Mouse (Mus musculus) hindbrain, embryonic 14.5 days (tissue): Measurements from ENCODE around the gene Folr1. TPM values are rescaled to one million over a fixed set of nuclear protein-coding genes. Genes with fewer than 3 reads are reported as not detected.

Experiments
- ATAC-seq: fragments of 200-750 bp; cut with Nextera tagmentation; 2 replicates; pipeline ENCODE4 v1.8.0; 2017; ENCODE audit warnings: moderate number of reproducible peaks, mild to moderate bottlenecking, moderate TSS enrichment, moderate library complexity; ENCODE audit not compliant: low FRiP score
- DNase-seq: peaks from one replicate; pipeline ENCODE4 v3.0.0-alpha.2; 2015; ENCODE audit warnings: low spot score
- H3K27ac ChIP-seq: fragments of 300-500 bp; sonication (generic); 2 replicates; pipeline ENCODE4 v1.5.1; 2014; ENCODE audit warnings: mild to moderate bottlenecking, moderate library complexity
- H3K27me3 ChIP-seq: fragments of 300-500 bp; sonication (generic); 2 replicates; pipeline ENCODE4 v1.6.1; 2014; ENCODE audit warnings: mild to moderate bottlenecking, low read length, mixed read lengths; ENCODE audit not compliant: control insufficient read depth, insufficient read depth
- H3K36me3 ChIP-seq: fragments of 300-500 bp; sonication (generic); replicated peaks from 2 replicates; pipeline ENCODE4 v1.6.1; 2014; ENCODE audit not compliant: control insufficient read depth, insufficient read depth
- H3K4me1 ChIP-seq: fragments of 300-500 bp; sonication (generic); replicated peaks from 2 replicates; pipeline ENCODE4 v1.6.1; 2014; ENCODE audit warnings: antibody characterized with exemption, low read length, mixed read lengths; ENCODE audit not compliant: control insufficient read depth, insufficient read depth
- H3K4me2 ChIP-seq: fragments of 300-500 bp; sonication (generic); replicated peaks from 2 replicates; pipeline ENCODE4 v1.6.1; 2014; ENCODE audit warnings: mild to moderate bottlenecking, moderate library complexity
- H3K4me3 ChIP-seq: fragments of 300-500 bp; sonication (generic); replicated peaks from 2 replicates; pipeline ENCODE4 v1.5.1; 2014; ENCODE audit warnings: mild to moderate bottlenecking, low read length
- H3K9ac ChIP-seq: fragments of 300-500 bp; sonication (generic); 2 replicates; pipeline ENCODE4 v1.6.1; 2014
- H3K9me3 ChIP-seq: fragments of 300-500 bp; sonication (generic); 2 replicates; pipeline ENCODE4 v1.6.1; 2016; ENCODE audit warnings: low read length; ENCODE audit not compliant: control insufficient read depth
- WGBS: fragments of 180-500 bp; shearing (Covaris S2); extraction: QIAGEN DNeasy Blood & Tissue Kit; methylation state at CpG from one replicate; pipeline ENCODE4 v1.1.7; 2014; 5-methylcytosine and 5-hydroxymethylcytosine counted together
- polyA plus RNA-seq: library from polyadenylated mRNA; unstranded; fragments of >200 nt; fragmentation: Nextera tagmentation; extraction: Ambion mirVana; gene quantifications from 2 replicates; pipeline ENCODE4 v1.2.1, GENCODE M21; 2014

Gene Folr1
- polyA plus RNA-seq, 1 experiment from 2014 or later = 69.7 TPM

DNA sequence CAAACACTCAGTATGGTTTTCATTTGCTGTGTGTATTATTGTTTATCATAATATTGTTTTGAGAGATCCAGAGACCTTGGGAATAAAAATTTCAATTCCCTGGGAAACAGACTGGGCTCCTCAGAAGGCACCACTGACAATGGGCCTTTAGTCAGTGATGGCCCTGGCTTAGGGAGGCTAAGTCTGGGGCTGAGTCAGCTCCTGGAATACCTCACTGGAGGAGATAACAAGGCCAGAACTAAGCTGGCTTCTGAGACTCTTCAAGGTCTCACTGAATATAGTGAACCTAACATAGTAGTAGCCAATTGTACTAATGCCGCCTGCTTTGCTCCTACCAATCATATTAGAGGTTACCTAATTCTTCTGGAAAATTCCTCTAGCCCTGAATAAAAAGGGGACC lies 5.4 kb upstream of the Folr1 start:
- Histone ChIP-seq H3K27me3 (no peaks in the 10 kb centered on the region), H3K9ac (no peak overlapping the region)
- 97% methylated on average over 1 of the region's 1 CpGs for WGBS

DNA sequence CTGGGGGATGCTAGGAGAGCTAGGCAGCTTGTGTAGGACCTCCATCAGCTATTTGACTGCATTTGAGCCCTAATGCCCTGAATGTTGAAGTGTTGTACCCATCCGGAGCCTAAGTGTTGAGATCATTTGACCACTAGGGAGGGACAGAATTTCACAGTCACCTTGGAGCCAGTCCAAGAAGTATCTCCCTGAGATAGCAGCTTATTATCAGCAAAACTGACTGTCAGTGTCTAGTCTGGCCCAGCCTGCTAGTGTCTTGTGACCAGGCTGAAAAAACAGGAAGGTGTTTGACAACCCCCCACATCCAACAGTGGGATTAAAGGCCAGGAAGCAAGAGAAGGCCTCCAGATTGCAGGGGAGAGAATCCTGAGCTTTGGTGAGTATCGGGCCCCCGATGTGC lies 708 bp upstream of the Folr1 start:
- Histone ChIP-seq H3K4me3 (no peak overlapping the region), H3K4me1 (no peaks in the 10 kb centered on the region), H3K27me3 (no peaks in the 10 kb centered on the region), H3K27ac (no peak overlapping the region), H3K36me3 (no peaks in the 10 kb centered on the region), H3K9ac (no peak overlapping the region), H3K9me3 (no peaks in the 10 kb centered on the region), H3K4me2 (no peak overlapping the region)
- WGBS = 89% methylated on average over 3 of the region's 3 CpGs
- DNase-seq (no peak), ATAC-seq (no peak)

More for the DNA sequence above, 5.4 kb upstream of the Folr1 start:
- Histone ChIP-seq H3K36me3 (no peaks in the 10 kb centered on the region), H3K4me3 (no peak overlapping the region), H3K4me2 (no peak overlapping the region), H3K9me3 (no peaks in the 10 kb centered on the region), H3K4me1 (no peaks in the 10 kb centered on the region), H3K27ac (no peak overlapping the region)
- no peak for ATAC-seq
- DNase-seq = no peak

DNA sequence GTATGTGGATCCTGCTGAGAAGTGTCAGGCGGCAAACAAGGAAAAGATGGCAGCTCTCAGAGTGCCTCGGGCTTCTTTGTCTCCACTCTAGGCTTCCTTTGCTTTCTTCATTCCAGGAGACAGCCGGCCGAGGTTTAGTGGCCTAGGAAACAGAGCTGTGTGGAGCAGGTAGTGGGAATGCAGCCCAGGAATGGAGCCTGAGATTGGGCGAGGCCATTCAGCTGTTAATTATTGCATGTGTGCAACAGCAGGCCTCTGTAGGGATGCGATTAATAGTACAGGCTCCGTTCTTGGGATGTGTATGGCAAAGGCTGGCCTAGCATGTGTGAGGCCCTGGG lies 1.5 kb downstream of the Folr1 start:
- DNase-seq = peak; percentile 28
- no peak overlapping the region for H3K4me2 ChIP-seq
- no peaks in the 10 kb centered on the region for H3K36me3 ChIP-seq
- no peaks in the 10 kb centered on the region for H3K27me3 ChIP-seq
- no peaks in the 10 kb centered on the region for H3K4me1 ChIP-seq
- WGBS = 45% methylated on average over 7 of the region's 7 CpGs
- no peak for ATAC-seq
- no peak overlapping the region for H3K4me3 ChIP-seq
- H3K27ac ChIP-seq = no peak overlapping the region
- H3K9ac ChIP-seq = no peak overlapping the region
- H3K9me3 ChIP-seq = no peaks in the 10 kb centered on the region

DNA sequence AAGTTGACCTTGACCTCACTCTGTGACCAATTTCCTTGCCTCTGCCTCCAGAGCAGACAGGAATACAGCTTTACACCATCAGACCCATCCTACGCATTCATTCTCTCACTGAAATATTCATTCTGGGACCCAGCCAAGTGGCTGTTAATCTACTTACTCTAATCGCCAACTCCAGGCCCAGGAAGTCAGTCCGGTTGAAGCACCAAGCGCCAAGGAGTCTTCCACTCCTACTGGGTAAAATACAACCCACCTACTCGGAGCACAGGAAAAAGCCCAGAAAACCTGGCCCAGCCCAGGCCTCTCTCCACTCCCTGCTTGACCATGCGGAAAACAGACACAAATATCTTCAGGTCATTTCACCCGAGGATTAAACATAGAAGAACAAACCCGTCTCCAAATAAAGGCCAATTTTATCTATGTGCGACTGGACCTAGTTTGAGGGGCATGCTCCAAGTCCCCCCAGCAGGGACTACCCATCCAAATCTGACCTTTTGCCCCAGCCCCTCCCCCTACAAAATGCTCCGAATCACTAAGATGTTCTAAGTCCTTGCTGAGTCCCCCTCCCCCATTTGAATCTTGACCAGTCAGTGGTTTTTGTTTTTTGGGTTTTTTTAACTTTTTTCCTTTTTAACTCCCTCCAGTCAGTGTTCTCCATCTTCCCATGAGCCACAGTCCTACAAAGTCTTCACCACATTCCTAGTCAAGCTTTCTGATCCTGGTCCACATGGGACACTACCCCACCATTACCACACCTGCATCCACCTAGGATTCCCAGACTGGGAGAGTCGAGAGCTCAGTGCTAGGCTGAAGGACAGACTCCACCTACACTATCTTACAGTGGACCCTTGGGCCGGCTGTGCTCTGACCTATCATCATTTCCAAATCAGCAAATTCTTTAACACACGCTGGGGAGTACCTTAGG lies 2.1 kb downstream of the Folr1 start:
- Histone ChIP-seq H3K27ac (no peak overlapping the region), H3K4me1 (no peaks in the 10 kb centered on the region), H3K4me3 (no peak overlapping the region), H3K36me3 (no peaks in the 10 kb centered on the region), H3K27me3 (no peaks in the 10 kb centered on the region), H3K4me2 (no peak overlapping the region), H3K9me3 (no peaks in the 10 kb centered on the region), H3K9ac (no peak overlapping the region)
- 54% methylated on average over 13 of the region's 13 CpGs for WGBS
- DNase-seq (no peak), ATAC-seq (no peak)

DNA sequence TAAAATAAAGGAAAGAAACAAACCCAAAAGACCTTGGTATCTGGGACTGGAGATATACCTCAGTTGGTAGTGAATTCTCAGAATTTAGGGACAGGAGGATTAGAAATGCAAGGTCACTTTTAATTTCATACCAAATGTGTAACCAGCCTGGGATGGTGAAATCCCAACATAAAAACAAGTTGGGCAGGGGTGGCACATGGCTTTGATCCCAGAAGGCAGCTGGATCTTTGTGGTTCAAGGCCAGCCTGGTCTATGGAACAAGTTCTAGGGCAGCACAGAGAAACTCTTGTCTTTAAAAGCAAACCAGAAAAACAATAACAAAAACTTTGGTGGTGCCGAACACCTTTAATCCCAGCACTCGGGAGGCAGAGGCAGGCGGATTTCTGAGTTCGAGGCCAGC lies 3.1 kb downstream of the Folr1 start:
- Histone ChIP-seq H3K36me3 (no peaks in the 10 kb centered on the region), H3K4me3 (no peak overlapping the region), H3K27me3 (no peaks in the 10 kb centered on the region), H3K9me3 (no peaks in the 10 kb centered on the region), H3K4me2 (no peak overlapping the region), H3K27ac (no peak overlapping the region), H3K4me1 (no peaks in the 10 kb centered on the region), H3K9ac (no peak overlapping the region)
- 95% methylated on average over 4 of the region's 4 CpGs for WGBS
- DNase-seq (no peak), ATAC-seq (no peak)

DNA sequence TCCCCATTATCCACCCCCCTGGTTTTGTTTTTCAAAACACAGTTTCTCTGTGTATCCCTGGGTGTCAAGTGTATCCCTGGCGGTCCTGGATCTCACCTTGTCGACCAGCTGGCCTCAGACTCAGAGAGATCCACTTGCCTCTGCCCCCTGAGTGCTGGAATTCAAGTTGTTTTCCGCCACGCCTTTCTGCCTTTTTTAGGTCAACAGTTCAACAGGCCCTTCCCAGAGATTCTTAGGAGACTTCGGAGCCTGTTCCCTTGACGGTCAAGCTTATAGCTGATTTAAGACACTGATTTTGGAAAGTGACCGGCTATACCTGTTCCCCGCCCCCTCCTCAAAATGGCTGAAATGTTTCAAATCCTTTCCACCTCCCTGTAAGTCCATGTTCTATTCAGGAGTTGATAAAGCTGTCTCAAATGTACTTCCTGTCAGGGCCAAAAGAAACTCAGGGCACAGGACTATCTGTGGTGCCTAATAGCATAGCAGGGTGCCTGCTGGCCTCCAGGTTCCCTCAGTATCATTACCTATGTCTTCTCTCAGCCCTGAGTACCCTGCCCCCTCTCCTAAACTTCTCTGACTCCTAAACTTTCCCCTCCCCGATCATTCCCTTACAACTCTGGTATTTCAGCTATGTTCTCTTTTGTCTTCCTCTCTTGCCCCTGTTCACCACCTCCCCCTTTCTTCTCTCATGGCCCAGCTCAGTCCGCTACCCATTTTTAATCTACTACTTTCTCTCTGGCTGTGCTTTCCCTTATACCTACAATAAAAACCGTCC lies 3.9 kb downstream of the Folr1 start:
- H3K27me3 ChIP-seq = no peaks in the 10 kb centered on the region
- no peak overlapping the region for H3K4me2 ChIP-seq
- no peak overlapping the region for H3K27ac ChIP-seq
- H3K4me3 ChIP-seq = no peak overlapping the region
- H3K36me3 ChIP-seq = no peaks in the 10 kb centered on the region
- ATAC-seq (no peak), DNase-seq (no peak)
- 80% methylated on average over 11 of the region's 11 CpGs for WGBS
- no peaks in the 10 kb centered on the region for H3K4me1 ChIP-seq
- no peak overlapping the region for H3K9ac ChIP-seq
- H3K9me3 ChIP-seq = no peaks in the 10 kb centered on the region

DNA sequence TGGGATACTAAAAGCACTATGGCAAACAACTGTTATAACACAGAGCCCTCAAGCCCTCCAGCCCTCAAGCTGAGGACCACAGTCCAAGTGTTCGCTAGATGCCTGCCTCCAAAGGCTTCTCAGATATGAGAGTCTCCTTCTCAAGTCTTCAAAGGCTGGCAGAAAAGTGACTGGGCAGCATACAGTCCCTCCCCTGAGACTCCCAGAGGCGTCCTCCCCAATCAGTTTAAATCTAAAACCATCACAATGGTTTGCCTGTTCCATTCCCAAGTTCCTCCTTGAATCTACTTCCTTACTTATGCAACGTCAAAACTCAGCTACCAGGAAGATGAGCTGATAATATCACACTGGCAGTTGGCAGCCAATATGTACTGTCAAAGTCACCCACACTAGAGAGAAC lies 7.2 kb downstream of the Folr1 start, which contains the start of gene Anapc15:
Gene Anapc15 (plus strand): TSS at position 301 of the 400 bp plus-strand sequence.
- 85% methylated on average over 3 of the region's 3 CpGs for WGBS
- no peaks in the 10 kb centered on the region for H3K9me3 ChIP-seq
- H3K4me3 ChIP-seq = no peak within 1 kb of the TSS
- H3K4me1 ChIP-seq = no peaks in the 10 kb centered on the region
- no peaks in the 10 kb centered on the region for H3K36me3 ChIP-seq
- no peak within 1 kb of the TSS for H3K4me2 ChIP-seq
- H3K9ac ChIP-seq = no peak within 1 kb of the TSS
- ATAC-seq = no peak
- no peaks in the 10 kb centered on the region for H3K27me3 ChIP-seq
- no peak within 1 kb of the TSS for H3K27ac ChIP-seq
- no peak for DNase-seq

DNA sequence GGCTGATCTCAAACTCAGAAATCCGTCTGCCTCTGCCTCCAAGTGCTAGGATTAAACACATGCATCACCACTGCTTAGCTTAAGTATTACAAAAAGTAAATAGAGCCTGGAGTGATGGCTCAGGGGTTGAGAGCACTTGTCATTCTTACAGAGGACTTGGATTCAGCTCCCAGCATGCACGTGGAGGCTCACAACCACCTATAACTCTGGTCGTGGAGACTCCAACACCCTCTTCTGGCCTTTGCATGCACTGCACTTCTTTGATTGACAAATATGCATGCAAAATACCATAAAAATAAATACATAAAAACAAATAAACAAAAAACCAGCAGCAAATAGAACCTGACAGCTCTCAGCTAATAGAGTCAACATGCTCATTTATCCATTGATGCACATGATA lies 8.3 kb downstream of the Folr1 start:
- 82% methylated on average over 3 of the region's 3 CpGs for WGBS
- Histone ChIP-seq H3K4me3 (no peak overlapping the region), H3K36me3 (no peaks in the 10 kb centered on the region), H3K4me2 (no peak overlapping the region), H3K27me3 (no peaks in the 10 kb centered on the region), H3K9me3 (no peaks in the 10 kb centered on the region), H3K9ac (no peak overlapping the region), H3K27ac (no peak overlapping the region), H3K4me1 (no peaks in the 10 kb centered on the region)
- no peak for ATAC-seq
- no peak for DNase-seq

DNA sequence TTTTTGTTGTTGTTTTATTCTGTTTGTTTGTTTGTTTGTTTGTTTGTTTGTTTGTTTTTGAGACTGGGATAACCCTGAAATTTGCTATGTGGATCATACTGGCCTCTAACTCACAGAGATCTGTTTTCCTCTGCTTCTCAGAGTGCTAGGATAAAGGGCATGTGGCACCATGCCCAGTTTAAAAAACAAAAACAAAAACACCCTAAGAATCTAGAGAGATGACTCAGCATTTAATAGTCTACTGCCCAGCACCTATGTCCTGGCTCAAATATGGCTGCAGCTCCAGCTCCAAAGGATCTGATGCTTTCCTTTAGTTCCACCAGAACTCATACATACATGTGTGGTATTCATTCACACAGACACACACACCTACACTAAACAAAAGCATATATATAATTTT lies 9.6 kb downstream of the Folr1 start:
- Histone ChIP-seq H3K4me3 (no peak overlapping the region), H3K9ac (no peak overlapping the region), H3K9me3 (no peaks in the 10 kb centered on the region), H3K4me1 (no peaks in the 10 kb centered on the region), H3K36me3 (no peaks in the 10 kb centered on the region), H3K27me3 (no peaks in the 10 kb centered on the region), H3K27ac (no peak overlapping the region), H3K4me2 (no peak overlapping the region)
- ATAC-seq (no peak), DNase-seq (no peak)
